ENCODE assay signal across 26 mouse cellular contexts in the genomic region with DNA sequence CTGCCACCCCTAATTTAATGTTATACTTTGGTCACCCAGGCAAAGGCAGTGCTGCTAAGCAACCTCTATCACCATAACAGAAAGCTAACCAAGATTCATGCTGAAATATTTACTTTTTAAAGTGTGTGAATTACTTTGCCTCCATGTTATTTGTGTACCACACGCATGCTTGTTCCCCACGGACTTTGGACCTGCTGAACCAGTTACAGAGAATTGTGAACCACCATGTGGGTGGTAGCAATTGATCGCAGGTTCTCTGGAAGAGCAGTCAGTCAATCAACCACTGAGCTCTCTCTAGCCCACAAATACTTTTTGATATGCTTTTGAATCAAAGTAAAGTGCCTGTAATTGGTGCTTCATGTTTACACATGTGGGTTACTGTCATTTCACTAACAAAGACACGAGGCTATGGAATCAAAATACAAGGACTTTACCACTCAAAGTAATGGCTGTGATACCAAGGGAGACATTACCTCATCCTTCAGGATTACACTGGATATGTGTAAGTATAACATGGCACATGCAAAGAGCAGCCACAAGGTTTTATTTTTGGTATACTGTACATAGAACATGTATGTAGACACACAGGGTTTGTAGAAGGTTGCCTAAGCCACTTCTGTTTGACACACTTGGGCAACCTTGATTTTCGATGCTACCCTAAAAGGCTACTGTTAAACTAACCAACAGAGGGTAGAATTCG. TPM values are rescaled to one million over a fixed set of nuclear protein-coding genes. Genes with fewer than 3 reads are reported as not detected.
DNase-seq lines count a peak whose midpoint lies in the region; ATAC-seq and TF ChIP-seq lines count a peak whose summit lies in the region.
"Had no signal": no experiment of that assay in that cellular context is flagged by ENCODE, and none has a peak within 500 bp of the region (broad histone marks: within the 10 kb centered on the region; RNA-seq: fewer than 3 reads in every experiment).

No protein-coding gene starts in this region.

- H3K27ac ChIP-seq in liver, adult 2 months (replicated peaks; ENCODE audit: insufficient read depth, low read depth, low read length): peak overlapping the region; percentile 32; the same call in 1 of the 2 replicates
- H3K27ac ChIP-seq in liver, embryonic 11.5 days (ENCODE audit: low read depth, low read length): no peak overlapping the region
- H3K27ac ChIP-seq in MEL (ENCODE audit: control insufficient read depth, low read depth, low read length): no peak overlapping the region
- peak overlapping the region; percentile 50 for H3K27ac ChIP-seq in liver, embryonic 13.5 days
- H3K27ac ChIP-seq in stomach, embryonic 15.5 days: no peak overlapping the region
- H3K27ac ChIP-seq in forebrain, postnatal 0 days (ENCODE audit: low read depth, low read length): no peak overlapping the region
- H3K27ac ChIP-seq: heart, embryonic 15.5 days; lung, embryonic 15.5 days; neural tube, embryonic 15.5 days had no signal

- DNase-seq in liver, adult 2 months (ENCODE audit: extremely low read depth, low read depth, low spot score): peak; percentile 74
- DNase-seq in liver, embryonic 11.5 days (ENCODE audit: low spot score): no peak
- peak; percentile 48 for DNase-seq in MEL (ENCODE audit: low read depth, low spot score)
- DNase-seq in liver, embryonic 13.5 days: no peak
- no peak for DNase-seq in left cerebral cortex, adult 8-10 months (ENCODE audit: low spot score in 2 of 2)
- no peak for DNase-seq in forebrain, postnatal 0 days
- no peak for DNase-seq in right cerebral cortex, adult 18-20 months
- DNase-seq: adrenal gland, adult 8-10 months; cerebellum, adult 2 months; cerebellum, postnatal 14 days; kidney, adult 9 months; kidney, postnatal 14 days; layer of hippocampus, adult 9-11 months; left cerebral cortex, postnatal 4 days; lung, postnatal 36 days; midbrain, embryonic 14.5 days; right cerebral cortex, postnatal 4 days; thymus, postnatal 14 days had no signal

- no peak for ATAC-seq in liver, embryonic 11.5 days (replicated peaks; ENCODE audit: low FRiP score)
- ATAC-seq in liver, embryonic 13.5 days (ENCODE audit: low read depth): no peak; the same call in 1 of the 2 replicates
- ATAC-seq in stomach, embryonic 15.5 days (ENCODE audit: insufficient read depth, low FRiP score, low read depth): peak; percentile 9; the same call in 1 of the 2 replicates
- ATAC-seq in forebrain, postnatal 0 days: no peak
- ATAC-seq: activated CD4-positive, CD25-positive, alpha-beta regulatory T cell, adult 4 months; hindbrain, embryonic 16.5 days had no signal

- no peaks in the 10 kb centered on the region for H3K27me3 ChIP-seq in liver, adult 2 months (ENCODE audit: control insufficient read depth, insufficient read depth, low read length)
- H3K27me3 ChIP-seq in liver, embryonic 11.5 days (replicated peaks; ENCODE audit: control insufficient read depth, insufficient read depth, low read length): no peaks in the 10 kb centered on the region
- no peaks in the 10 kb centered on the region for H3K27me3 ChIP-seq in MEL (ENCODE audit: control insufficient read depth in 1 of 2, insufficient read depth in 2 of 2, low read length in 2 of 2)
- H3K27me3 ChIP-seq in liver, embryonic 13.5 days: no peaks in the 10 kb centered on the region
- H3K27me3 ChIP-seq in stomach, embryonic 15.5 days (replicated peaks): no peaks in the 10 kb centered on the region
- no peaks in the 10 kb centered on the region for H3K27me3 ChIP-seq in forebrain, postnatal 0 days (ENCODE audit: insufficient read depth, low read length)
- H3K27me3 ChIP-seq: heart, embryonic 15.5 days; lung, embryonic 15.5 days; megakaryocyte, embryonic 14.5 days; neural tube, embryonic 15.5 days had no signal

- TF ChIP-seq RAD21 in MEL (IDR thresholded peaks at IDR 0.05; ENCODE audit: low read depth, low read length): no peak

- H3K4me1 ChIP-seq in liver, adult 2 months (ENCODE audit: control insufficient read depth, insufficient read depth, low read length): peaks cover 9% of the 10 kb centered on the region; the same call in 1 of the 2 replicates
- H3K4me1 ChIP-seq in liver, embryonic 11.5 days (replicated peaks; ENCODE audit: control insufficient read depth, insufficient read depth, low read length): peaks cover 9% of the 10 kb centered on the region
- peaks cover 0 to 13% of the 10 kb centered on the region in 2 experiments; a peak in 2 of 4 replicates for H3K4me1 ChIP-seq in MEL (ENCODE audit: control insufficient read depth in 1 of 2, insufficient read depth in 2 of 2, low read length in 2 of 2)
- H3K4me1 ChIP-seq in liver, embryonic 13.5 days (replicated peaks): peaks cover 53% of the 10 kb centered on the region
- no peaks in the 10 kb centered on the region for H3K4me1 ChIP-seq in stomach, embryonic 15.5 days
- H3K4me1 ChIP-seq in forebrain, postnatal 0 days (ENCODE audit: insufficient read depth): no peaks in the 10 kb centered on the region
- H3K4me1 ChIP-seq: heart, embryonic 15.5 days; neural tube, embryonic 15.5 days had no signal

- H3K9ac ChIP-seq in liver, adult 2 months (ENCODE audit: low read depth, low read length): no peak overlapping the region
- no peak overlapping the region for H3K9ac ChIP-seq in liver, embryonic 11.5 days (ENCODE audit: low read depth, low read length)
- H3K9ac ChIP-seq in MEL (ENCODE audit: control insufficient read depth, low read depth, low read length, poor library complexity, severe bottlenecking): no peak overlapping the region
- H3K9ac ChIP-seq in liver, embryonic 13.5 days: no peak overlapping the region
- H3K9ac ChIP-seq in stomach, embryonic 15.5 days: no peak overlapping the region
- no peak overlapping the region for H3K9ac ChIP-seq in forebrain, postnatal 0 days
- H3K9ac ChIP-seq: heart, embryonic 15.5 days; lung, embryonic 15.5 days; neural tube, embryonic 15.5 days had no signal

- no peak for TF ChIP-seq POLR2A in liver, adult 2 months (IDR thresholded peaks at IDR 0.05; ENCODE audit: extremely low read depth, insufficient read depth, low read length)
- TF ChIP-seq POLR2A in MEL (IDR thresholded peaks at IDR 0.05; ENCODE audit: control insufficient read depth in 1 of 2, insufficient read depth in 1 of 2, low read depth in 1 of 2, low read length in 2 of 2, poor library complexity in 1 of 2): no peak

- no peaks in the 10 kb centered on the region for H3K9me3 ChIP-seq in liver, embryonic 11.5 days (ENCODE audit: control insufficient read depth, low read length)
- no peaks in the 10 kb centered on the region for H3K9me3 ChIP-seq in MEL (replicated peaks; ENCODE audit: insufficient read depth, low read length)
- no peaks in the 10 kb centered on the region for H3K9me3 ChIP-seq in liver, embryonic 13.5 days (replicated peaks)
- no peaks in the 10 kb centered on the region for H3K9me3 ChIP-seq in stomach, embryonic 15.5 days
- no peaks in the 10 kb centered on the region for H3K9me3 ChIP-seq in forebrain, postnatal 0 days (ENCODE audit: low read length)
- H3K9me3 ChIP-seq: heart, embryonic 15.5 days; lung, embryonic 15.5 days; megakaryocyte, embryonic 14.5 days; neural tube, embryonic 15.5 days had no signal

- WGBS in liver, adult 2 months: 45% methylated on average over 6 of the region's 6 CpGs
- 89% methylated on average over 6 of the region's 6 CpGs for WGBS in liver, embryonic 11.5 days
- 84% methylated on average over 6 of the region's 6 CpGs for WGBS in liver, embryonic 13.5 days (ENCODE audit: insufficient replicate concordance)
- 86% methylated on average over 6 of the region's 6 CpGs for WGBS in stomach, embryonic 15.5 days
- 90% methylated on average over 6 of the region's 6 CpGs for WGBS in forebrain, postnatal 0 days

- no peak overlapping the region for H3K4me3 ChIP-seq in liver, adult 2 months (ENCODE audit: insufficient read depth, low read depth, low read length)
- H3K4me3 ChIP-seq in liver, embryonic 11.5 days (ENCODE audit: low read depth, low read length): no peak overlapping the region
- no peak overlapping the region for H3K4me3 ChIP-seq in MEL (ENCODE audit: control insufficient read depth in 1 of 2, insufficient read depth in 1 of 2, low read depth in 2 of 2, low read length in 2 of 2)
- no peak overlapping the region for H3K4me3 ChIP-seq in liver, embryonic 13.5 days (replicated peaks)
- H3K4me3 ChIP-seq in stomach, embryonic 15.5 days (replicated peaks): no peak overlapping the region
- no peak overlapping the region for H3K4me3 ChIP-seq in forebrain, postnatal 0 days (ENCODE audit: low read depth, low read length)
- H3K4me3 ChIP-seq: erythroblast, embryonic 14.5 days; heart, embryonic 15.5 days; lung, embryonic 15.5 days; megakaryocyte, embryonic 14.5 days; neural tube, embryonic 15.5 days had no signal

- no peaks in the 10 kb centered on the region for H3K79me2 ChIP-seq in liver, adult 2 months (ENCODE audit: control insufficient read depth, insufficient read depth, low read length)
- peaks cover 7% of the 10 kb centered on the region for H3K79me2 ChIP-seq in MEL (ENCODE audit: control insufficient read depth, insufficient read depth, low read length, poor library complexity)

- peaks cover 39% of the 10 kb centered on the region for H3K36me3 ChIP-seq in liver, adult 2 months (ENCODE audit: control insufficient read depth, insufficient read depth, low read length)
- H3K36me3 ChIP-seq in liver, embryonic 11.5 days (ENCODE audit: control insufficient read depth, insufficient read depth, low read length): peaks cover 32% of the 10 kb centered on the region
- H3K36me3 ChIP-seq in MEL (ENCODE audit: control insufficient read depth in 1 of 2, insufficient read depth in 2 of 2, low read length in 2 of 2): peaks cover 24 to 36% of the 10 kb centered on the region in 2 experiments
- peaks cover 58% of the 10 kb centered on the region for H3K36me3 ChIP-seq in liver, embryonic 13.5 days
- H3K36me3 ChIP-seq in stomach, embryonic 15.5 days: peaks cover 37% of the 10 kb centered on the region
- peaks cover 38% of the 10 kb centered on the region for H3K36me3 ChIP-seq in forebrain, postnatal 0 days (ENCODE audit: insufficient read depth)

- TF ChIP-seq CTCF in liver, adult 2 months (IDR thresholded peaks at IDR 0.05; ENCODE audit: low read depth, low read length): no peak
- TF ChIP-seq CTCF in MEL (IDR thresholded peaks at IDR 0.05 in 2 of 3, conservative IDR thresholded peaks at IDR 0.05 in 1 of 3; ENCODE audit: control insufficient read depth in 1 of 3, insufficient read depth in 1 of 3, low read depth in 2 of 3, low read length in 3 of 3, poor library complexity in 1 of 3, severe bottlenecking in 1 of 3): no peak
- no peak for TF ChIP-seq CTCF in forebrain, postnatal 0 days (IDR thresholded peaks at IDR 0.05; ENCODE audit: low read depth)

- TF ChIP-seq EP300 in MEL (IDR thresholded peaks at IDR 0.05; ENCODE audit: low read depth in 1 of 2, low read length in 2 of 2): no peak

- H3K4me2 ChIP-seq in liver, embryonic 11.5 days: no peak overlapping the region
- H3K4me2 ChIP-seq in liver, embryonic 13.5 days: no peak overlapping the region
- H3K4me2 ChIP-seq in stomach, embryonic 15.5 days: no peak overlapping the region
- H3K4me2 ChIP-seq in forebrain, postnatal 0 days (ENCODE audit: low read depth): no peak overlapping the region
- H3K4me2 ChIP-seq: heart, embryonic 15.5 days; lung, embryonic 15.5 days; neural tube, embryonic 15.5 days had no signal

RNA-seq across cellular contexts. Expression of a gene that starts 7.4 kb away (rescaled TPM):
- 646 and 675 TPM in 2 replicates for total RNA-seq in liver, adult 2 months (2014; rRNA removed)
- polyA plus RNA-seq in liver, adult 2 months (2012; rRNA removed): 94.6 and 104 TPM in 2 replicates
- 1,618 and 1,639 TPM in 2 replicates for polyA plus RNA-seq in liver, embryonic 11.5 days (2014; fragmentation: Nextera tagmentation; extraction: Ambion mirVana)
- 2,397 and 2,507 TPM in 2 replicates for total RNA-seq in MEL (2012; rRNA removed)
- polyA plus RNA-seq in MEL (2012; ENCODE audit: insufficient read depth in 1 of 2, insufficient read length in 2 of 2, low read depth in 1 of 2, low replicate concordance in 2 of 2, missing spikeins in 1 of 2): 1,000 to 10,000 TPM in 1 of 2 experiments, not detected in 1; 1,198 TPM
- 1,129 and 1,231 TPM in 2 replicates for polyA plus RNA-seq in liver, embryonic 13.5 days (2015; fragmentation: Nextera tagmentation; extraction: Ambion mirVana)
- 1,309 and 1,341 TPM in 2 replicates for polyA plus RNA-seq in stomach, embryonic 15.5 days (2015; fragmentation: Nextera tagmentation; extraction: Ambion mirVana)
- total RNA-seq in left cerebral cortex, adult 8-10 months (2022): 100 to 1,000 TPM; 417 to 460 (median 449) TPM
- total RNA-seq in forebrain, postnatal 0 days (2014; rRNA removed): 996 and 1,231 TPM in 2 replicates
- 709 and 888 TPM in 2 replicates for polyA plus RNA-seq in forebrain, postnatal 0 days (2015; fragmentation: Nextera tagmentation; extraction: Ambion mirVana)

Comparison
In these comparisons a context has a peak if more than half of its experiments do, and no peak if none do; other contexts are left out.
1. DNase-seq: peak in liver, adult 2 months (single experiment) and MEL (single experiment); none in liver, embryonic 11.5 days (single experiment), liver, embryonic 13.5 days (single experiment), left cerebral cortex, adult 8-10 months (0 of 2), forebrain, postnatal 0 days (single experiment) and right cerebral cortex, adult 18-20 months (single experiment).
2. H3K27ac ChIP-seq: peak in liver, adult 2 months (single experiment) and liver, embryonic 13.5 days (single experiment); none in liver, embryonic 11.5 days (single experiment), MEL (single experiment), stomach, embryonic 15.5 days (single experiment) and forebrain, postnatal 0 days (single experiment).